Mouse (Mus musculus): ENCODE measurements around the gene Fam32a.
A peak's percentile ranks its signal among the peaks of the same experiment; 100 is the strongest.

Fam32a gene

GRCm38 (mm10) chr8:72240403-72240763 lies 20.9 kb downstream of the Fam32a start:
- no peak for DNase-seq (ENCODE audit: low spot score)

DNA sequence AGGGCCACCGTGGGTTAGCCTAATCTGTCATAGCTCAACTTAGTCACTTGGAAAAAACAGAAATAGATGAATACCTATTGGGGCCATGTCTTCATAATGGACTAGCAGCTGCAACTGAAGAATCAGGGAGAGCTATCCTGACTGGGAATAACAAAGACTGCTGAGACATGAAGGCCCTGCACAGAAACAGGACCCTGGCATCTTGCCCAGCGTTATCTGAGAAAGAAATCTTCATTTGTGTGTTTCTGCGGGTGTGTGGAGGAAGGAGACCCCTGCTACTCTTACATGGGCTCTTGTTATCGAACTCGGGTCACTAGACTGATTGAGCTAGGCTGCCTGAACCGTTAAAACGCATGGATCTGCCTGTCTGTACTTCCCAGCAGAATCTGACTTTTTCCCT lies 21.4 kb downstream of the Fam32a start:
- no peak for DNase-seq (ENCODE audit: low spot score)

GRCm38 (mm10) chr8:72242226-72242625 lies 22.7 kb downstream of the Fam32a start:
- no peak for DNase-seq (ENCODE audit: low spot score)

GRCm38 (mm10) chr8:72244610-72245009 lies 25.1 kb downstream of the Fam32a start:
- no peak for DNase-seq (ENCODE audit: low spot score)

DNA sequence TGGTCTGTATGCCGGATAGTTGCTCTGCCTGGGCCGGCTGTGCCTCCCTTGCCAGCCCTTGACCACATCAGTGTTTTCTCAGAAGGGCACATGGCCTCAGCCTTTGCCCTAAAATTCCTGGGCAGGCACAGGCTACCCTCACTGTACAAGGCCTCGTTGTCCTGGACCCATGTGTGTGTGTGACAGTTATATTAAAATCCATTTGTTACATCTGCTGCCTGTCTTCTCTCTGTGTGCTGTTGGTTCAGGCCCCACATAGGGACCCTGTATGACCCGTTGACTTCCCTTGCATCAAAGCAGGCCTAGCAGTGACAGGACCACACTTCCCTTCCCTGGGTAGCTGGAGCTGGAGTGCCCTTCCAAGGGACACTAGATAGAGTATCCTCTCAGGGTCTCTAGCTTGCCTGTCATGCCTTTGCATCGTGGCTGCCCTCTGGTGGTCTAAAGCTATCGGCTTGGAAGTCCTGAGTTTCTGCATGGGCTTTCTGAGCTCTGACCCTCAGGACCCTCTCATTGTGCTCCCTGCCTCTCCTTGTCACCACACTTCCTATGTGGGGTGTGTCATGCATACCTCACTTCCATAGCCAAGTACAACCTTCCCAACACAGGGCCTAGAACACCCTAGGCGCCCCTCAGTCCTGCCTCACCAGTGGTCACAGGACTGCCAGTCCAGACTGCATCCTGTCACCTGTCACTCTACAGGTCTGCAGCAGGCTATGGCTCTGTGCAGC lies 37.8 kb downstream of the Fam32a start:
- no peak for DNase-seq (ENCODE audit: low spot score)

DNA sequence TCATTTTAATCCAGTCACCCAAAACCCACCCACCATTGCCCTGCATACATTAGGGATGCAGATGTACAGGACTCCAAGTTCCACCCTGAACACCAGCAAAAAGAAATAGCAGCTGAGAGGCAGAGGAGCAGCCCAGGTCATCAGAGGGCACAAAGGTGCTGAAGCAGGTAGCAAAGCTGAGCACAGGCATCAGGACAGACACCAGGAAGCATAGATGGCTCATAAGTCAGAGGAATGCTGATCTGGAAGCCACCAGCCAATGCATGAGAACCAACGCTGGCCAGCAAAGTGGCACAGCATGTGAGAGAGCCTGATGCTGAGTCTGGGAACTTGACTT lies 38.3 kb downstream of the Fam32a start:
- no peak for DNase-seq (ENCODE audit: low spot score)

- no peak for DNase-seq (ENCODE audit: low spot score)
These were observed 40.3 kb downstream of the Fam32a start for GRCm38 (mm10) chr8:72259862-72260261.

DNA sequence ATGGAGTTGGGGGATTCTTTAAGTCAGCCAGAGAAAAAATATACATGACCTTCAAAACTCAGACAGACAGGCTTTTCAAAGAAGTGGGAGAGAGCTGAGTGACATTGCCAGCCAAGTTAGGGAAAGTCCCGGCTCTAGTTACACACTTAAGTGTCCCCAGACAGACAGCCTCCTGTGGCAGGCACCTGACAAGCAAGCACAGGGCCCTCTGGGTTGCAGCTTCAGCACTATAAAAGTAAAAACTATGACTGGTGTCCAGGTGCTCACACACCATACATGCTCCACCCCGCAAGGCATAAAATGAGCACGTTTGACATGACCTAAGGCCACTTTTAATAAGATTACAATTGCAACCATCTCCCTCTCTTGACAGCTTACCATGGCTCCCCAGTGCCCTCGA lies 41.1 kb downstream of the Fam32a start:
- no peak for DNase-seq (ENCODE audit: low spot score)

DNA sequence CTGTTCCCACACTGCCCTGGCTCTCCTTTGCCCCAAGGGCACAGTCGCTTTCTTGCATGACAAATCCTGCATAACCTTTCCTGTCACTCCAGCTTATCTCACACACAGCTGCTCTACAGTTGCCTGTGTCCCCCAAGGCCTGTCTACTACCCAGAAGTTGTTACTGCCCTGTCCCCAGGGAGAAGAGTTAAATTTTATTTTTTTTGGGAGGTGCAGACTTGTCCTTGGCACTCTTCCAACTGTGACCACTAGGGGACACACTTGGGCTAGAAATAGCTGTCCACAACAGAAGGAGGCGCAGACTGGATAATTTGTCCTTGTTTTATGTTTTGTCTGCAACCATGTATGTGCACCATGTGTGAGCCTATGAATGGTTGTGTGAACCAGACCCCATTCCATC lies 41.5 kb downstream of the Fam32a start:
- DNase-seq (ENCODE audit: low spot score), result peak; percentile 36

DNA sequence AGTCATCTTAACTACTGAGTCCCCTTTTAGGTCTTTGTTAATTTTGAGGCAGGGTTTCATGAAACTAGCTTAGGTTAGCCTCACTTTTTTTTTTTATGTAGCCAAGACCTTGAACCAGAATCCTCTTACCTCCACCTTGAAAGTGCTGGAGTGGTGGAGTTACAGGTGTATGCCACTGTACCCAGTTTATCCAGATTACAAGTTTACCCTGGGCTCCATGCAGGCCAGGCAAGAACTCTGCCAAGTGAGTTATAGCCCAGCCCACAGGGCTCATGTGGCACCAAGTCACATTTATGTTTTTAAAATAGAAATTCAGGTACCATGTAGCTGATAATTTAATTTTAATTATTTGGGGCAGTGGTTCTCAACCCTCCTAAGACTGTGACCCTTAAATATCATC lies 41.9 kb downstream of the Fam32a start:
- no peak for DNase-seq (ENCODE audit: low spot score)

- DNase-seq (ENCODE audit: low spot score), result no peak
These were observed 42.3 kb downstream of the Fam32a start for GRCm38 (mm10) chr8:72261872-72262271.

DNA sequence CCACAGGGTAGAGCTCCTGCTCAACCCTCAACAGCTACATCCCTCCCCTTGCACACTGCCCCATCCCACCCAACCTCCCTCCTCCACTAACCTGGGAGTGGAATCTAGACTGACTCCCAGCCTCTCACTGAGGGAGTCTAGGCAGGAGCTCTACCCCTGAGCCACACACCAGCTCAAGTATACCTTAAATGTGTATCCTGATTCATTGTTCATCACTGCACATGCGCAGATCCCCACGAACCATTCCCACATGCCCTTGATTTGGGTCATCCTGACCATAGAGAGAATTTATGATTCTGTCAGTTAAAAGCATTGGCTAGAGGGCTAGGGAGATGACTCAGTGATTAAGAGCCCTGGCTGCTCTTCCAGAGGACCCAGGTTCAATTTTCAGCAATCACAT lies 43.2 kb downstream of the Fam32a start:
- no peak for DNase-seq (ENCODE audit: low spot score)

- DNase-seq (ENCODE audit: low spot score), result no peak
These were observed 43.9 kb downstream of the Fam32a start for GRCm38 (mm10) chr8:72263451-72263850.

- no peak for DNase-seq (ENCODE audit: low spot score)
These were observed 45.8 kb downstream of the Fam32a start for GRCm38 (mm10) chr8:72265342-72265741.

GRCm38 (mm10) chr8:72266671-72267070 lies 47.1 kb downstream of the Fam32a start:
- no peak for DNase-seq (ENCODE audit: low spot score)

DNA sequence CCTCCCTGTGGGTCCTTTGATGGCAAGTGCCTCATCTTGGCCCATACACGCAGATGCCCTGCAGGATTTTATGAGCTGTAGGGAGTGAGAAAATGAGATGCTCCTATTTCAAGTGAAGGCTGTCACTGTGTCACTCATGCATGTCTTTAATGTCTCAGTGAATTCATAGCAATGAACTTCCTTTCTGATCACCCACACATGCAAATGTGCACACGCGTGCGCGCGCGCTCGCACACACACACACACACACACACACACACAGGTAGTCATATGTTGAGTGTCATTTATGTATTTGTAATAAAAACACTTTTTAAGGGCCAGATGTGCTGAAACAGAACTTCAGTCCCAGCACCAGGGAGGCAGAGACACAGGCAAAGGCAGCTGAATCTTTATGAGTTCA lies 47.6 kb downstream of the Fam32a start:
- DNase-seq (ENCODE audit: low spot score), result no peak

- DNase-seq (ENCODE audit: low spot score), result no peak
These were observed 48.8 kb downstream of the Fam32a start for GRCm38 (mm10) chr8:72268356-72268755.

DNA sequence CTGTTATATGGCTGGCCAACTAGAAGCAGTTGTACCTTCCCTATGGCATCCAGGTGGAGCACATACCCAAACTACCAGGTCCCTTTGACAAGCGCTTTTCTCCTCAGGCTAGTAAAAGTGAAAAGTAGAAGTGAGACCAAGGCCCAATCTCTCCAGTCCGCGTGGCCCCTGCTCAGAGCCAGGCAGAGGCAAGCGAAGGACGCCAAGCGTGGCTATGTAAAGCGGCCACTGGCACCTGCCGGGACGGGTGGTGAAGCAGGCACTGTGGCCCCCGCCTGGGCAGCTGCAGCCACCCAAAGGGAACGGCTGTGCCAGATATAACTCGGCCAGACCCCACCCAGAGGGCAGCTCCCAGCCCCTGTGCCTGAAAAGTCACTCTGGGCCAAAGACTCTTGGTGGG lies 51.1 kb downstream of the Fam32a start:
- no peak for DNase-seq (ENCODE audit: low spot score)

GRCm38 (mm10) chr8:72271051-72271660 lies 51.6 kb downstream of the Fam32a start:
- DNase-seq (ENCODE audit: low spot score), result no peak

DNA sequence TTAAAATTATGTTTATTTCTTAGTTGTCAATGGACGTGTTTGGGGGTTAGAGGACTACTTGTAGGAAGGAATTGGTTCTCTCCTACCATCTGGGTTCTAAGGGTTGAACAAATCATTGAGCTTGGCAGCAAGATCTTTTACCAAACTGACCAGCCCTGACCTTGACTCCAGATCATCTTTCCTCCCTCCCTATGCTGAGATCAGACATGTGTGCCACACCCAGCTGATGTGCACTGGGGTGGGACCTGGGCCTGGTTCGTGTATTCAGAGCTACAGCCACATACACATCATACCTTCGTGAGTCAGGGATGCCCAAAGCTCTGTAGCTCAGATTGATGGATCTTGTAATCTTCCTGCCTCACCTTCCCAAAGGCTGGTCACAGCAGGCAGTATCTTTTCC lies 52.2 kb downstream of the Fam32a start:
- no peak for DNase-seq (ENCODE audit: low spot score)

- peak; percentile 55 for DNase-seq (ENCODE audit: low spot score)
These were observed 52.8 kb downstream of the Fam32a start for GRCm38 (mm10) chr8:72272361-72272760.

DNA sequence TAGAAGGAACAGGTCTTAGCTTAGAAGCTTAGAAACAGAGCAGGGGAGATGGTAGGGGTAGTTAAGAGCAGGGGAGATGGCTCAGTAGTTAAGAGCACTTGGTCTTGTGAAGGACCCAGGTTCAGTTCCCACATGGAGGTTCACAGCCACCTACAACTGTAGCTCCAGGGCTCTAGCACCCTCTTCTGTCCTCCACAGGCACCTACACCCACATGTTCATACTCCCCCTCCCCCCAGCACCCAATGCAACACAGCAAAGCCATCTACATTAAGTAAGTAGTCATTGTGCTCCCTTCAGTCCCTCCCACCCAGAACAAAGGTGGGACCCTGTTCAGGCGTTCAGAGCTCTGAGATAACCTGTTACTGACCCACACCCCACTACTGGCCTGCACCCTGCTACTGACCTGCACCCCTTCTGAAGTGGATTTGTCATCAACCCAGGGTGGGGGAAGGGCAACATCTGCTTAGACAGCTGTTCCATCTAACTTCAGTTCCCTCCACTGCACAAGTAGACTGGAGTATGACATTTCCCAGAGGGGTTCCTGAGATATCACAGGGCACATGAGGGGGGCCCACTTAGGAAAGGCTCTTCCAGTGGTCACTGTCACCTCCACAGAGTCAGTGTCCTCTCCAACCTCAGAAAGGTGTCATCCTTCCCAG lies 53.7 kb downstream of the Fam32a start:
- no peak for DNase-seq (ENCODE audit: low spot score)

- no peak for DNase-seq (ENCODE audit: low spot score)
These were observed 54.3 kb downstream of the Fam32a start for GRCm38 (mm10) chr8:72273807-72274206.

Measured in ovary, postnatal 14 days (tissue).